Mouse (Mus musculus) CH12.LX (cell line): ENCODE measurements around the gene Drc3. TPM values are rescaled to one million over a fixed set of nuclear protein-coding genes. Genes with fewer than 3 reads are reported as not detected.

ENCODE experiments used
- DNase-seq: peaks from one replicate; pipeline ENCODE4 v3.0.0-alpha.2; 2013; ENCODE audit errors: extremely low read depth
- H3K27ac ChIP-seq: 2 replicates; pipeline ENCODE4 v1.5.1; 2012; ENCODE audit warnings: low read depth, mild to moderate bottlenecking, control low read depth, moderate library complexity; ENCODE audit not compliant: insufficient read depth
- H3K27me3 ChIP-seq: replicated peaks from 2 replicates; pipeline ENCODE3; 2012; ENCODE audit warnings: inconsistent platforms
- H3K36me3 ChIP-seq, 2 experiments: replicated peaks in 1 of 2; 2 replicates each; pipeline versions ENCODE3 to v1.6.1; 2012; ENCODE audit warnings: inconsistent platforms in 1 of 2, low read length in 1 of 2, mild to moderate bottlenecking in 1 of 2, mixed read lengths in 1 of 2, moderate library complexity in 1 of 2; ENCODE audit not compliant: control insufficient read depth in 1 of 2, insufficient read depth in 1 of 2
- H3K4me1 ChIP-seq, 2 experiments: 2 replicates each; pipeline ENCODE4 v1.6.1; 2012; ENCODE audit warnings: inconsistent platforms in 1 of 2, moderate library complexity in 1 of 2; ENCODE audit not compliant: insufficient read depth in 2 of 2, control insufficient read depth in 1 of 2
- H3K4me2 ChIP-seq: 2 replicates; pipeline ENCODE4 v1.6.1; 2012; ENCODE audit warnings: low read depth, mild to moderate bottlenecking, control low read depth; ENCODE audit not compliant: poor library complexity, insufficient read depth, severe bottlenecking
- H3K4me3 ChIP-seq, 3 experiments: fragments of 150-350 bp in 1 of 3; sonication (generic) in 1 of 3; replicated peaks in 1 of 3; 2 replicates each; pipeline versions ENCODE3 to v1.5.1; 2011 to 2012; ENCODE audit warnings: low read depth in 2 of 3, low read length in 2 of 3, mild to moderate bottlenecking in 2 of 3, moderate library complexity in 2 of 3, control low read depth in 1 of 3, improper control_type of control experiment in 1 of 3, inconsistent platforms in 1 of 3, mixed read lengths in 1 of 3; ENCODE audit not compliant: poor library complexity in 1 of 3
- H3K79me2 ChIP-seq: replicated peaks from 2 replicates; pipeline ENCODE4 v1.6.1; 2012; ENCODE audit warnings: mild to moderate bottlenecking, moderate library complexity; ENCODE audit not compliant: control insufficient read depth, poor library complexity, insufficient read depth, severe bottlenecking; ENCODE audit errors: extremely low read depth
- H3K9ac ChIP-seq: 2 replicates; pipeline ENCODE4 v1.6.1; 2012; ENCODE audit warnings: low read depth, mild to moderate bottlenecking, control low read depth, moderate library complexity; ENCODE audit not compliant: insufficient read depth
- H3K9me3 ChIP-seq: replicated peaks from 2 replicates; pipeline ENCODE3; 2012; ENCODE audit warnings: low read length, inconsistent platforms, mixed read lengths
- CHD1 ChIP-seq: IDR thresholded peaks from 2 replicates; pipeline ENCODE4 v1.6.1; 2012; ENCODE audit warnings: low read depth, low read length, improper control_type of control experiment, inconsistent platforms
- CTCF ChIP-seq, 2 experiments: IDR thresholded peaks in 1 of 2; conservative IDR thresholded peaks in 1 of 2; 2 replicates each; pipeline ENCODE4 v1.5.1; 2011 to 2012; ENCODE audit warnings: low read depth in 2 of 2, low read length in 2 of 2, improper control_type of control experiment in 1 of 2, inconsistent platforms in 1 of 2, mild to moderate bottlenecking in 1 of 2, moderate library complexity in 1 of 2
- HCFC1 ChIP-seq: IDR thresholded peaks from 2 replicates; pipeline ENCODE4 v1.6.1; 2012; ENCODE audit warnings: low read depth, mild to moderate bottlenecking, inconsistent platforms, low read length, improper control_type of control experiment
- IRF4 ChIP-seq: IDR thresholded peaks from 2 replicates; pipeline ENCODE4 v1.6.1; 2014; ENCODE audit warnings: low read depth, mild to moderate bottlenecking, inconsistent platforms, low read length, improper control_type of control experiment
- JUND ChIP-seq: conservative IDR thresholded peaks from 2 replicates; pipeline ENCODE4 v1.6.1; 2011; ENCODE audit warnings: low read depth, low read length, improper control_type of control experiment
- KAT2A ChIP-seq: IDR thresholded peaks from 2 replicates; pipeline ENCODE4 v1.6.1; 2012; ENCODE audit warnings: low read length, improper control_type of control experiment, inconsistent platforms; ENCODE audit not compliant: insufficient replicate concordance
- MAFK ChIP-seq: IDR thresholded peaks from 2 replicates; pipeline ENCODE4 v1.6.1; 2011; ENCODE audit warnings: low read length, improper control_type of control experiment; ENCODE audit not compliant: insufficient replicate concordance
- MAX ChIP-seq: IDR thresholded peaks from 2 replicates; pipeline ENCODE4 v1.6.1; 2011; ENCODE audit warnings: low read length, improper control_type of control experiment
- MAZ ChIP-seq: IDR thresholded peaks from 2 replicates; pipeline ENCODE4 v1.6.1; 2012; ENCODE audit warnings: low read depth, mild to moderate bottlenecking, inconsistent platforms, low read length, improper control_type of control experiment, moderate library complexity
- MEF2A ChIP-seq: IDR thresholded peaks from 2 replicates; pipeline ENCODE4 v1.6.1; 2014; ENCODE audit warnings: low read depth, mild to moderate bottlenecking, inconsistent platforms, low read length, improper control_type of control experiment, borderline replicate concordance
- MXI1 ChIP-seq: IDR thresholded peaks from 2 replicates; pipeline ENCODE4 v1.6.1; 2011; ENCODE audit warnings: mild to moderate bottlenecking, low read depth, low read length, improper control_type of control experiment
- NELFE ChIP-seq: IDR thresholded peaks from 2 replicates; pipeline ENCODE4 v1.6.1; 2011; ENCODE audit warnings: low read depth, low read length, improper control_type of control experiment
- NRF1 ChIP-seq: IDR thresholded peaks from 2 replicates; pipeline ENCODE4 v1.6.1; 2014; ENCODE audit warnings: low read depth, mild to moderate bottlenecking, inconsistent platforms, low read length, improper control_type of control experiment, moderate library complexity
- POLR2A ChIP-seq: IDR thresholded peaks from 2 replicates; pipeline ENCODE4 v1.6.1; 2011; ENCODE audit warnings: low read depth, mild to moderate bottlenecking, improper control_type of control experiment, low read length
- POLR2AphosphoS2 ChIP-seq: IDR thresholded peaks from 2 replicates; pipeline ENCODE4 v1.6.1; 2011; ENCODE audit warnings: low read depth, low read length, improper control_type of control experiment
- RAD21 ChIP-seq: IDR thresholded peaks from 2 replicates; pipeline ENCODE4 v1.6.1; 2011; ENCODE audit warnings: low read depth, mild to moderate bottlenecking, low read length, improper control_type of control experiment, moderate library complexity
- RCOR1 ChIP-seq: conservative IDR thresholded peaks from 2 replicates; pipeline ENCODE4 v1.6.1; 2012; ENCODE audit warnings: low read depth, mild to moderate bottlenecking, inconsistent platforms, low read length, improper control_type of control experiment
- SIN3A ChIP-seq: IDR thresholded peaks from 2 replicates; pipeline ENCODE4 v1.6.1; 2012; ENCODE audit warnings: low read length, improper control_type of control experiment, inconsistent platforms
- SMC3 ChIP-seq: IDR thresholded peaks from 2 replicates; pipeline ENCODE4 v1.6.1; 2011; ENCODE audit warnings: low read depth, low read length, improper control_type of control experiment
- UBTF ChIP-seq: IDR thresholded peaks from 2 replicates; pipeline ENCODE4 v1.6.1; 2012; ENCODE audit warnings: low read depth, mild to moderate bottlenecking, inconsistent platforms, low read length, improper control_type of control experiment, moderate library complexity
- USF1 ChIP-seq: IDR thresholded peaks from 2 replicates; pipeline ENCODE4 v1.6.1; 2014; ENCODE audit warnings: low read depth, mild to moderate bottlenecking, inconsistent platforms, low read length, improper control_type of control experiment
- ZC3H11A ChIP-seq: IDR thresholded peaks from 2 replicates; pipeline ENCODE4 v1.6.1; 2012; ENCODE audit warnings: low read depth, mild to moderate bottlenecking, inconsistent platforms, low read length, improper control_type of control experiment
- ZKSCAN1 ChIP-seq: IDR thresholded peaks from 2 replicates; pipeline ENCODE4 v1.6.1; 2012; ENCODE audit warnings: low read depth, inconsistent platforms, low read length, improper control_type of control experiment, borderline replicate concordance
- ZNF384 ChIP-seq: IDR thresholded peaks from 2 replicates; pipeline ENCODE4 v1.6.1; 2012; ENCODE audit warnings: low read depth, low read length, improper control_type of control experiment, inconsistent platforms
- dilution Hi-C: fragments of 300-500 bp; cut with MboI; formaldehyde crosslinking; loops from 2 replicates; pipeline ENCODE4 v1.14.3; 2020; ENCODE audit warnings: low sequenced_read_pairs; ENCODE audit not compliant: extremely low pct_unique_long_range_greater_than_20kb, extremely low pct_ligation_motif_present
- in situ Hi-C: fragments of 300-500 bp; cut with MboI; formaldehyde crosslinking; loops from 3 replicates; pipeline ENCODE4 v1.14.3; 2019; ENCODE audit warnings: low sequenced_read_pairs, low pct_ligation_motif_present, low pct_unique_long_range_greater_than_20kb, mixed read lengths
- polyA plus RNA-seq: library from polyadenylated mRNA; unstranded; fragments of >175 nt; gene quantifications from 2 replicates; pipeline ENCODE4 v1.2.1, GENCODE M21; 2012; ENCODE audit warnings: low read depth; ENCODE audit not compliant: insufficient read length
- total RNA-seq, 2 experiments: library from RNA; depleted of rRNA; stranded (reverse); fragments of 300-350 nt in 1 of 2; fragments of >200 nt in 1 of 2; gene quantifications; 2 replicates each; pipeline ENCODE4 v1.2.3; 2012 to 2014

The Drc3 gene
- total and polyA plus RNA-seq, 3 experiments: 1.4 to 3.9 (median 1.9) TPM

DNA sequence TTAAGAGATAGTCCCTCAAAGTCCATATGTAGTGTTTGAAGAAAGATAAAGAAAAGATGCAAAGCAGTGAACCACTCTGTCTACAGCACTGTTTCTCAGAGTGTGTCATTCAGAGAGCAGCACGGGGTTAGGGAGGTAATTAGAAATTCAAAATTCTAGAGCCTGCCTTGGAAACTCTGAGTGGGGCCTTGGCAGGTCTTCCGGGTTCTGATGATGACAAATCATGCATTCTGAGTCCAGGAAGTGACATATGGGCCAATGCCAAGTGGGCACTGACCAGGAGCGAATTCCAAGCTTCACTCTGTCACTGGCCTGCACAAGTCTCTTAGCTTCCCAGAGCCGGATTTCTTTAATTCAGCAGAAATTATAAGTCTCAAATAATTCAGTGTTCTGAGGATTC, 6.6 kb upstream of the Drc3 start (continued):
- TF ChIP-seq CHD1 (0 out of 2 replicates have a peak, but pooled peaks have one; percentile 12), RCOR1 (peak; percentile 83), MAFK (peak; percentile 47; the same call in 1 of the 2 replicates), KAT2A (0 out of 2 replicates have a peak, but pooled peaks have one; percentile 23), MEF2A (peak; percentile 67), NELFE (peak; percentile 38), SIN3A (peak; percentile 98)
- TF ChIP-seq, all 38 proteins: peak for 24

DNA sequence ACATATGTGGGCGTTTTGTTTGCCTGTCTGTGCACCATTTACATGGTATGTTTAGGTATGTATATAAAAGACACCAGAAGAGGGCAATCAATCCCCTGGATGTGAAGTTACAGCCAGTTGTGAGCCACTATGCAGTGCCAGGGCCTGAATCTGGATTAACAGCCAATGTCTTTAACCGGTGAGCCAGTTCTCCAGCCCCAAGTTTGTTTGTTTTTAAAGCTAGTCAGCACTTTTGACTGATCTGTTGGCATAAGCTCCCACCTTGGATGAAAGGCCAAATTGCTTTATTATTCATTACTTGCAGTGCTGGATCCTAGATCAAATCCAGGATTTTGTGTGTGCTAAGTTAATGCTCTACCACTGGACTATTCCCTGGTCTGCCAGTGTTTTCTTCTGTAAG, 1.7 kb upstream of the Drc3 start:
- Histone ChIP-seq H3K27ac (no peak overlapping the region), H3K4me2 (peak overlapping the region; percentile 76), H3K36me3 (no peaks in the 10 kb centered on the region), H3K9me3 (no peaks in the 10 kb centered on the region), H3K4me1 (peaks cover 5 to 39% of the 10 kb centered on the region in 2 experiments; a peak in 3 of 4 replicates), H3K9ac (no peak overlapping the region; the same call in 1 of the 2 replicates)
- no peak for TF ChIP-seq NRF1
- TF ChIP-seq MEF2A: no peak; the same call in 1 of the 2 replicates
- peak; percentile 54 for TF ChIP-seq SMC3
- no peak for TF ChIP-seq UBTF
- TF ChIP-seq ZC3H11A: peak; percentile 3; the same call in 1 of the 2 replicates
- no peak for TF ChIP-seq ZKSCAN1
- TF ChIP-seq RAD21: peak; percentile 69
- TF ChIP-seq CTCF (conservative IDR thresholded peaks at IDR 0.05 in 1 of 2, IDR thresholded peaks at IDR 0.05 in 1 of 2; ENCODE audit: low read depth in 2 of 2, low read length in 2 of 2): peak in 1 of 2 experiments; percentile 71; a peak in 2 of 4 replicates
- TF ChIP-seq, all 38 proteins: peak for 4
- dilution Hi-C loops: no loop called here
- Histone ChIP-seq H3K79me2 (no peaks in the 10 kb centered on the region; the same call in none of the 2 replicates), H3K4me3 (no peak overlapping the region), H3K27me3 (no peaks in the 10 kb centered on the region)
- peak; percentile 46 for DNase-seq
- in situ Hi-C loops: no loop called here

DNA sequence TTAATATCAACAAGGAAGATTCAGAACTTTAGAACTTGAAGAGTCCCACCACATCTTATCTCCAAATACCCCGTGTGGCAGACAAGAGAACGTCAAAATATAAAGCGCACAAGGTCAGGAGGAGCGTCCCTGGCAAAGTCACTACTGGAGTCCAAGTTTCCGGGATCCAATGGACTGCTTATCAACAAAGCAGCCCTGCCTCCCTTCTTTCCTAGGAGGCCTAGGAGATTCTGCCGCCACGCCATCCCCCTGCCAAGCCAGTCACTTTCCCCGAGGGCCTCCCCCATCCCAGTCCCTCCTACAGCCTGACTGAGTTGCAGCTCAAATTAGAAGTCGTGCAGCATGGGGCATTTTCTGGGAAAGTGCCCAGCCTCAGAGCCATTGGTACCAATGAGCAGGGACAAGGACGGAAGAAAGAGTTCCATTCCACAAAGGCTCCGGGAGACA, 1.2 kb upstream of the Drc3 start:
- DNase-seq: no peak
- no peak overlapping the region for H3K27ac ChIP-seq
- dilution Hi-C loops: no loop called here

More for the DNA sequence above, 1.2 kb upstream of the Drc3 start:
- Histone ChIP-seq H3K79me2 (no peaks in the 10 kb centered on the region; the same call in none of the 2 replicates), H3K9me3 (no peaks in the 10 kb centered on the region), H3K4me1 (peaks cover 5 to 34% of the 10 kb centered on the region in 2 experiments; a peak in 3 of 4 replicates), H3K36me3 (no peaks in the 10 kb centered on the region), H3K27me3 (no peaks in the 10 kb centered on the region), H3K4me3 (peak overlapping the region; percentile 61 to 77 (median 76)), H3K4me2 (peak overlapping the region; percentile 76), H3K9ac (peak overlapping the region; percentile 60)
- in situ Hi-C loops: no loop called here
- TF ChIP-seq JUND (no peak), IRF4 (no peak), HCFC1 (no peak), ZKSCAN1 (no peak), POLR2A (no peak), SIN3A (no peak), ZNF384 (no peak), MAX (no peak), MXI1 (no peak), MAFK (no peak), USF1 (no peak), MAZ (no peak), POLR2AphosphoS2 (no peak), NELFE (no peak), ZC3H11A (no peak), RAD21 (no peak), KAT2A (no peak)
